Mouse (Mus musculus): ENCODE results near the gene Ints12. TPM values are rescaled to one million over a fixed set of nuclear protein-coding genes. Genes with fewer than 3 reads are reported as not detected.

The Ints12 gene
- polyA plus RNA-seq (2014; fragmentation: Nextera tagmentation; extraction: Ambion mirVana): 23.8 and 24.1 TPM in 2 replicates

GRCm38 (mm10) chr3:133091664-133092273, at the start of gene Ints12, which contains the start of gene Gstcd:
Ints12 (plus strand) TSS chr3:133091840.
Gstcd (minus strand) TSS chr3:133092033.
- Histone ChIP-seq H3K4me2 (ENCODE audit: low read depth) (peak within 1 kb of the TSS; percentile 78), H3K4me1 (ENCODE audit: control insufficient read depth, insufficient read depth, low read length) (peaks cover 7% of the 10 kb centered on the region; the same call in 1 of the 2 replicates), H3K9me3 (ENCODE audit: control insufficient read depth, low read length) (no peaks in the 10 kb centered on the region), H3K27ac (ENCODE audit: low read depth, low read length) (peak within 1 kb of the TSS; percentile 97), H3K27me3 (ENCODE audit: control insufficient read depth, insufficient read depth, low read length) (no peaks in the 10 kb centered on the region), H3K4me3 (ENCODE audit: low read depth, low read length) (peak within 1 kb of the TSS; percentile 72), H3K9ac (ENCODE audit: low read length) (peak within 1 kb of the TSS; percentile 92), H3K36me3 (ENCODE audit: control insufficient read depth, insufficient read depth, low read length) (no peaks in the 10 kb centered on the region)
- DNase-seq (ENCODE audit: low spot score) (peak; percentile 92), ATAC-seq (ENCODE audit: insufficient read depth, low FRiP score, low TSS enrichment) (peak; percentile 97)
- under 1% methylated on average over 53 of the region's 53 CpGs for WGBS

DNA sequence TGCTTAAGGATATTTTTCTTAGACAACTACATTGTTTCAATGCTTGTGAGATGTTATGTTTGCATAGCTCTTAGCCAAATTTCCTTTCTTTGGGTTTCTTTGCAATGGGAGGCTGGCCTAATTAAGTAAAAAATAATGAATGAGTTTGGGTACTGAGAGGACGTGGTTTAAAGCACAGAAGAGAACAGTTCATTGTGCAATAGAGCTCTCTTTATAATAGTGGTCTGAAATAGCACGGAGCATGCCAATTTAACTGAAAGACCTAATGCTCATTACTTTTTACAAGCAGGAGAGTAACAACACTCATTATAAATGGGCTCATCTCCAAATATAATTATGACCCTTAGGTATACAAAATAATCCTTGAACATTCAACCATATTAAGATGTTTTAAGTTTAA, 39.6 kb upstream of the Ints12 start:
- DNase-seq (ENCODE audit: low spot score): no peak
- no peaks in the 10 kb centered on the region for H3K27me3 ChIP-seq (ENCODE audit: control insufficient read depth, insufficient read depth, low read length)
- H3K27ac ChIP-seq (ENCODE audit: low read depth, low read length): no peak overlapping the region
- no peak for ATAC-seq (ENCODE audit: insufficient read depth, low FRiP score, low TSS enrichment)
- no peaks in the 10 kb centered on the region for H3K36me3 ChIP-seq (ENCODE audit: control insufficient read depth, insufficient read depth, low read length)
- H3K4me2 ChIP-seq (ENCODE audit: low read depth): no peak overlapping the region
- whole genome bisulfite sequencing: 79% methylated on average over 2 of the region's 2 CpGs
- no peaks in the 10 kb centered on the region for H3K9me3 ChIP-seq (ENCODE audit: control insufficient read depth, low read length)
- no peak overlapping the region for H3K9ac ChIP-seq (ENCODE audit: low read length)
- H3K4me1 ChIP-seq (ENCODE audit: control insufficient read depth, insufficient read depth, low read length): no peaks in the 10 kb centered on the region
- no peak overlapping the region for H3K4me3 ChIP-seq (ENCODE audit: low read depth, low read length)

GRCm38 (mm10) chr3:133075560-133075959, 16.1 kb upstream of the Ints12 start:
- Histone ChIP-seq H3K4me1 (ENCODE audit: control insufficient read depth, insufficient read depth, low read length) (no peaks in the 10 kb centered on the region), H3K27me3 (ENCODE audit: control insufficient read depth, insufficient read depth, low read length) (no peaks in the 10 kb centered on the region), H3K4me3 (ENCODE audit: low read depth, low read length) (no peak overlapping the region), H3K9me3 (ENCODE audit: control insufficient read depth, low read length) (no peaks in the 10 kb centered on the region), H3K4me2 (ENCODE audit: low read depth) (no peak overlapping the region), H3K36me3 (ENCODE audit: control insufficient read depth, insufficient read depth, low read length) (no peaks in the 10 kb centered on the region), H3K27ac (ENCODE audit: low read depth, low read length) (no peak overlapping the region), H3K9ac (ENCODE audit: low read length) (no peak overlapping the region)
- ATAC-seq (ENCODE audit: insufficient read depth, low FRiP score, low TSS enrichment) (no peak), DNase-seq (ENCODE audit: low spot score) (no peak)
- 97% methylated on average over 10 of the region's 10 CpGs for WGBS

DNA sequence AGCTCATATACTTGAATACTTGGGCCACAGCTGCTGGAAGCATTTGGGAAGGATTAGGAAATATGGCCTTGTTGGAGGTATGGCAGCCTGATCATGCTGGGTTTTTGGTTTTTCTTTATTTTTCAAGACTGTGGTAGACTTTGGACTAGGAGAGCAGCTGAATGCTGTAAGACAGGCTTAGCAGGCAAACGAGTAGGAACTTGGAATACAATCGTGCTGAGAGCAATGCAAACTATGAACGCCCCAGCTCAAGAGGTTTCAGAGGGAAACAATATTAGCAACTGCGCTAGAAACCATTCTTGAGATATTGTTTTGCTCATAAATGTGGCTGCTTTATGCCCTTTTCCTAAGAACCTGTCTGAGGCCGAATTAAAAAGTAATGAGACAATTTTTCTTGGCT, 8.9 kb upstream of the Ints12 start:
- Histone ChIP-seq H3K9ac (ENCODE audit: low read length) (no peak overlapping the region), H3K9me3 (ENCODE audit: control insufficient read depth, low read length) (no peaks in the 10 kb centered on the region), H3K4me3 (ENCODE audit: low read depth, low read length) (no peak overlapping the region), H3K4me1 (ENCODE audit: control insufficient read depth, insufficient read depth, low read length) (no peaks in the 10 kb centered on the region), H3K27me3 (ENCODE audit: control insufficient read depth, insufficient read depth, low read length) (no peaks in the 10 kb centered on the region), H3K4me2 (ENCODE audit: low read depth) (no peak overlapping the region), H3K27ac (ENCODE audit: low read depth, low read length) (no peak overlapping the region), H3K36me3 (ENCODE audit: control insufficient read depth, insufficient read depth, low read length) (no peaks in the 10 kb centered on the region)
- WGBS: 89% methylated on average over 5 of the region's 5 CpGs
- DNase-seq (ENCODE audit: low spot score) (no peak), ATAC-seq (ENCODE audit: insufficient read depth, low FRiP score, low TSS enrichment) (no peak)

DNA sequence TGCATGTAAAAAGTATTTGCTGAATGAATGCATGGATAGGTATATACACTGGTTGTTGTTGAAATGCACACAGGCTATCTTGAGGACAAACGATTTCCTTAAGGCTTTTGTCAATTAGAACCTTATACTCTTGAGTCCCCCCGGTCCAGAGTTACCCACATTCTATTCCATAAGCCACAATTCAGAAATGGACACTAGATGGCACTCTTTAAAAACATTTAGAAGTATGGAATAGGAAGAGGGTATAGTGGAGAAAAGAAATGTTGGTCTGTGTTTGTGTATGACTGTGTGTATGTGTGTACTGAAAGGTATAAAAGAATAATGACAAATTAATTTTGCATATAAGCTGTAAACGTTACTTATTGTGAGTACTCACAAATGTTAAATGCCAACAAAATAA, 5.8 kb upstream of the Ints12 start:
- H3K4me2 ChIP-seq (ENCODE audit: low read depth): no peak overlapping the region
- H3K9me3 ChIP-seq (ENCODE audit: control insufficient read depth, low read length): no peaks in the 10 kb centered on the region
- ATAC-seq (ENCODE audit: insufficient read depth, low FRiP score, low TSS enrichment): peak; percentile 64; the same call in 1 of the 2 replicates
- H3K27me3 ChIP-seq (ENCODE audit: control insufficient read depth, insufficient read depth, low read length): no peaks in the 10 kb centered on the region
- no peaks in the 10 kb centered on the region for H3K4me1 ChIP-seq (ENCODE audit: control insufficient read depth, insufficient read depth, low read length)
- no peak overlapping the region for H3K27ac ChIP-seq (ENCODE audit: low read depth, low read length)
- H3K36me3 ChIP-seq (ENCODE audit: control insufficient read depth, insufficient read depth, low read length): no peaks in the 10 kb centered on the region
- peak; percentile 49 for DNase-seq (ENCODE audit: low spot score)
- H3K9ac ChIP-seq (ENCODE audit: low read length): no peak overlapping the region
- no peak overlapping the region for H3K4me3 ChIP-seq (ENCODE audit: low read depth, low read length)
- WGBS: 75% methylated on average over 3 of the region's 3 CpGs

GRCm38 (mm10) chr3:133090247-133091120, 1.2 kb upstream of the Ints12 start:
- 10% methylated on average over 11 of the region's 11 CpGs for WGBS
- Histone ChIP-seq H3K4me3 (ENCODE audit: low read depth, low read length) (peak overlapping the region; percentile 72), H3K36me3 (ENCODE audit: control insufficient read depth, insufficient read depth, low read length) (no peaks in the 10 kb centered on the region), H3K27me3 (ENCODE audit: control insufficient read depth, insufficient read depth, low read length) (no peaks in the 10 kb centered on the region), H3K27ac (ENCODE audit: low read depth, low read length) (no peak overlapping the region), H3K4me1 (ENCODE audit: control insufficient read depth, insufficient read depth, low read length) (peaks cover 7% of the 10 kb centered on the region; the same call in 1 of the 2 replicates), H3K4me2 (ENCODE audit: low read depth) (peak overlapping the region; percentile 48), H3K9me3 (ENCODE audit: control insufficient read depth, low read length) (no peaks in the 10 kb centered on the region), H3K9ac (ENCODE audit: low read length) (peak overlapping the region; percentile 92)
- DNase-seq (ENCODE audit: low spot score): no peak
- no peak for ATAC-seq (ENCODE audit: insufficient read depth, low FRiP score, low TSS enrichment)

GRCm38 (mm10) chr3:133091121-133091663, 448 bp upstream of the Ints12 start:
- under 1% methylated on average over 44 of the region's 44 CpGs for WGBS
- peaks cover 7% of the 10 kb centered on the region; the same call in 1 of the 2 replicates for H3K4me1 ChIP-seq (ENCODE audit: control insufficient read depth, insufficient read depth, low read length)
- ATAC-seq (ENCODE audit: insufficient read depth, low FRiP score, low TSS enrichment) (peak; percentile 85), DNase-seq (ENCODE audit: low spot score) (no peak)
- H3K36me3 ChIP-seq (ENCODE audit: control insufficient read depth, insufficient read depth, low read length): no peaks in the 10 kb centered on the region
- H3K27me3 ChIP-seq (ENCODE audit: control insufficient read depth, insufficient read depth, low read length): no peaks in the 10 kb centered on the region
- peak overlapping the region; percentile 97 for H3K27ac ChIP-seq (ENCODE audit: low read depth, low read length)
- H3K9ac ChIP-seq (ENCODE audit: low read length): peak overlapping the region; percentile 92
- peak overlapping the region; percentile 48 for H3K4me2 ChIP-seq (ENCODE audit: low read depth)
- H3K4me3 ChIP-seq (ENCODE audit: low read depth, low read length): peak overlapping the region; percentile 72
- H3K9me3 ChIP-seq (ENCODE audit: control insufficient read depth, low read length): no peaks in the 10 kb centered on the region

DNA sequence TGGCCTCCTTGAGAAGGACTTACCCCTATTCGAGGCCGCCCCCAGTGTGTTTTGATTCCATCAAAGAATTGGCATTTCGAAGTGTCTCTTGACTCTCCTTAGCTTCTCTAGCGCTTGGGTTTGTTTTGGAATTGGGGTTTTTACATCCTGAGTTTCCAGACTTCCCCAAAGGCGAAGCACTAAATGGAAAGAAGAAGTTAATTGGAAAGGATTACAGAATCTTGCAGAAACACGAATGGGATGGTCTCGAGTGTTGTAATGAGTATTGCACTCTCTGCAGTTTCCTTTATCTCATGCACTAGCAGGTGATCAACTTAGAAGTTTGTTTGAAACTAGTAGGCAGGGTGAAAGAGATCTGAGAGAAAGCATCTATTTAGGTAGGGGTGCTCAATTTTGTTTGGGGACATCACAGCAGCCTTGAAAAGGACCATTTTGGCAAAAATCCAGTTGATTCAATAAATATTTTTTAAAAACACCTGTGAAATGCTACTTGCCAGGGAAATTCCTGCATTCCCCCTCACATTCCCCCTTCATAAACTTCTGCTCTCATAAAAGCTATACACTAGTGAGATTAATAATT, 724 bp downstream of the Ints12 start:
- no peak for ATAC-seq (ENCODE audit: insufficient read depth, low FRiP score, low TSS enrichment)
- H3K4me1 ChIP-seq (ENCODE audit: control insufficient read depth, insufficient read depth, low read length): peaks cover 7% of the 10 kb centered on the region; the same call in 1 of the 2 replicates

More for the DNA sequence above, 724 bp downstream of the Ints12 start:
- Histone ChIP-seq H3K9me3 (ENCODE audit: control insufficient read depth, low read length) (no peaks in the 10 kb centered on the region), H3K4me2 (ENCODE audit: low read depth) (peak overlapping the region; percentile 78), H3K36me3 (ENCODE audit: control insufficient read depth, insufficient read depth, low read length) (no peaks in the 10 kb centered on the region), H3K27ac (ENCODE audit: low read depth, low read length) (peak overlapping the region; percentile 97), H3K4me3 (ENCODE audit: low read depth, low read length) (peak overlapping the region; percentile 72), H3K9ac (ENCODE audit: low read length) (peak overlapping the region; percentile 92), H3K27me3 (ENCODE audit: control insufficient read depth, insufficient read depth, low read length) (no peaks in the 10 kb centered on the region)
- no peak for DNase-seq (ENCODE audit: low spot score)
- 1% methylated on average over 7 of the region's 7 CpGs for WGBS

Measured in neural tube, embryonic 11.5 days (tissue).